Mouse (Mus musculus): ENCODE measurements around the gene Slc9c1. TPM values are rescaled to one million over a fixed set of nuclear protein-coding genes. Genes with fewer than 3 reads are reported as not detected.

The Slc9c1 gene
- total and polyA plus RNA-seq, 2 experiments: not detected

- Histone ChIP-seq H3K9ac (ENCODE audit: low read depth, low read length) (no peak overlapping the region), H3K27ac (replicated peaks; ENCODE audit: insufficient read depth, low read depth, low read length) (no peak overlapping the region), H3K79me2 (ENCODE audit: control insufficient read depth, insufficient read depth, low read length) (no peaks in the 10 kb centered on the region), H3K4me1 (ENCODE audit: control insufficient read depth, insufficient read depth, low read length) (peaks cover 6% of the 10 kb centered on the region; the same call in 1 of the 2 replicates), H3K27me3 (ENCODE audit: control insufficient read depth, insufficient read depth, low read length) (no peaks in the 10 kb centered on the region), H3K4me3 (ENCODE audit: insufficient read depth, low read depth, low read length) (peak overlapping the region; percentile 47; the same call in 1 of the 2 replicates), H3K36me3 (ENCODE audit: control insufficient read depth, insufficient read depth, low read length) (no peaks in the 10 kb centered on the region)
- TF ChIP-seq CTCF (IDR thresholded peaks at IDR 0.05; ENCODE audit: low read depth, low read length): no peak
- TF ChIP-seq POLR2A (IDR thresholded peaks at IDR 0.05; ENCODE audit: extremely low read depth, insufficient read depth, low read length): no peak
- 27% methylated on average over 17 of the region's 17 CpGs for WGBS
- no peak for DNase-seq (ENCODE audit: extremely low read depth, low read depth, low spot score)
Measured at GRCm38 (mm10) chr16:45653009-45653933, 118.2 kb downstream of the Slc9c1 start.

GRCm38 (mm10) chr16:45653934-45654332, 118.8 kb downstream of the Slc9c1 start, which contains the start of gene BC016579:
TSS of gene BC016579 (minus strand) at chr16:45654068.
- Histone ChIP-seq H3K79me2 (ENCODE audit: control insufficient read depth, insufficient read depth, low read length) (no peaks in the 10 kb centered on the region), H3K36me3 (ENCODE audit: control insufficient read depth, insufficient read depth, low read length) (no peaks in the 10 kb centered on the region), H3K4me1 (ENCODE audit: control insufficient read depth, insufficient read depth, low read length) (peaks cover 6% of the 10 kb centered on the region; the same call in 1 of the 2 replicates), H3K27me3 (ENCODE audit: control insufficient read depth, insufficient read depth, low read length) (no peaks in the 10 kb centered on the region), H3K9ac (ENCODE audit: low read depth, low read length) (no peak within 1 kb of the TSS), H3K4me3 (ENCODE audit: insufficient read depth, low read depth, low read length) (peak within 1 kb of the TSS; percentile 47; the same call in 1 of the 2 replicates), H3K27ac (replicated peaks; ENCODE audit: insufficient read depth, low read depth, low read length) (no peak within 1 kb of the TSS)
- no peak for DNase-seq (ENCODE audit: extremely low read depth, low read depth, low spot score)
- TF ChIP-seq POLR2A (IDR thresholded peaks at IDR 0.05; ENCODE audit: extremely low read depth, insufficient read depth, low read length) (no peak), CTCF (IDR thresholded peaks at IDR 0.05; ENCODE audit: low read depth, low read length) (no peak)
- 14% methylated on average over 20 of the region's 20 CpGs for WGBS

- Histone ChIP-seq H3K4me1 (ENCODE audit: control insufficient read depth, insufficient read depth, low read length) (peaks cover 6% of the 10 kb centered on the region; the same call in 1 of the 2 replicates), H3K9ac (ENCODE audit: low read depth, low read length) (no peak overlapping the region), H3K27ac (replicated peaks; ENCODE audit: insufficient read depth, low read depth, low read length) (no peak overlapping the region), H3K4me3 (ENCODE audit: insufficient read depth, low read depth, low read length) (no peak overlapping the region), H3K27me3 (ENCODE audit: control insufficient read depth, insufficient read depth, low read length) (no peaks in the 10 kb centered on the region), H3K36me3 (ENCODE audit: control insufficient read depth, insufficient read depth, low read length) (no peaks in the 10 kb centered on the region), H3K79me2 (ENCODE audit: control insufficient read depth, insufficient read depth, low read length) (no peaks in the 10 kb centered on the region)
- 87% methylated on average over 9 of the region's 9 CpGs for WGBS
- DNase-seq (ENCODE audit: extremely low read depth, low read depth, low spot score): no peak
- no peak for TF ChIP-seq CTCF (IDR thresholded peaks at IDR 0.05; ENCODE audit: low read depth, low read length)
- TF ChIP-seq POLR2A (IDR thresholded peaks at IDR 0.05; ENCODE audit: extremely low read depth, insufficient read depth, low read length): no peak
Measured at GRCm38 (mm10) chr16:45654465-45654864, 119.4 kb downstream of the Slc9c1 start.

Other genes with a start within 250 kb of the Slc9c1 start
- gene Cd200, start 126.3 kb upstream of the Slc9c1 start, total RNA-seq (2014; rRNA removed): 1.0 and 1.9 TPM in 2 replicates
- gene Cd200, start 126.3 kb upstream of the Slc9c1 start, polyA plus RNA-seq (2012; rRNA removed): 0.86 and 1.2 TPM in 2 replicates
- 0.46 and 0.74 TPM in 2 replicates for gene Gm609, start 42.3 kb upstream of the Slc9c1 start, total RNA-seq (2014; rRNA removed)
- 0.04 and 0.07 TPM in 2 replicates for gene Gm609, start 42.3 kb upstream of the Slc9c1 start, polyA plus RNA-seq (2012; rRNA removed)
- gene Gm17783, start 3.3 kb upstream of the Slc9c1 start, total RNA-seq (2014; rRNA removed): not detected in 2 replicates
- not detected in 2 replicates for gene Gm17783, start 3.3 kb upstream of the Slc9c1 start, polyA plus RNA-seq (2012; rRNA removed)
- 0.09 and 0.20 TPM in 2 replicates for gene Gcsam, start 75.1 kb downstream of the Slc9c1 start, total RNA-seq (2014; rRNA removed)
- gene Gcsam, start 75.1 kb downstream of the Slc9c1 start, polyA plus RNA-seq (2012; rRNA removed): 0.05 and 0.15 TPM in 2 replicates
- gene BC016579, start 118.8 kb downstream of the Slc9c1 start, total RNA-seq (2014; rRNA removed): 0.13 and 0.18 TPM in 2 replicates
- 0.04 TPM in 1 of 2 replicates, not detected in the other for gene BC016579, start 118.8 kb downstream of the Slc9c1 start, polyA plus RNA-seq (2012; rRNA removed)
- gene Tmprss7, start 158.3 kb downstream of the Slc9c1 start, total RNA-seq (2014; rRNA removed): under 0.01 and 0.07 TPM in 2 replicates
- 0.04 TPM in 1 of 2 replicates, not detected in the other for gene Tmprss7, start 158.3 kb downstream of the Slc9c1 start, polyA plus RNA-seq (2012; rRNA removed)
- gene Tagln3, start 189.3 kb downstream of the Slc9c1 start, total RNA-seq (2014; rRNA removed): 0.54 and 0.55 TPM in 2 replicates
- gene Tagln3, start 189.3 kb downstream of the Slc9c1 start, polyA plus RNA-seq (2012; rRNA removed): 0.09 and 0.43 TPM in 2 replicates
- 4.6 and 7.2 TPM in 2 replicates for gene Abhd10, start 207.6 kb downstream of the Slc9c1 start, total RNA-seq (2014; rRNA removed)
- gene Abhd10, start 207.6 kb downstream of the Slc9c1 start, polyA plus RNA-seq (2012; rRNA removed): 2.5 and 5.1 TPM in 2 replicates

Measured in liver, adult 2 months (tissue).